Mouse (Mus musculus) olfactory bulb, adult 2 months (tissue): ENCODE measurements around the gene Naa11. TPM values are rescaled to one million over a fixed set of nuclear protein-coding genes. Genes with fewer than 3 reads are reported as not detected.

Experiments
- H3K27ac ChIP-seq: fragments of 200-500 bp; 2 replicates; pipeline ENCODE4 v1.5.1; 2012; ENCODE audit warnings: low read depth, low read length; ENCODE audit not compliant: insufficient read depth
- H3K4me1 ChIP-seq: fragments of 200-500 bp; 2 replicates; pipeline ENCODE4 v1.6.1; 2012; ENCODE audit warnings: low read length; ENCODE audit not compliant: control insufficient read depth, insufficient read depth
- H3K4me3 ChIP-seq: fragments of 200-500 bp; 2 replicates; pipeline ENCODE4 v1.5.1; 2012; ENCODE audit warnings: mild to moderate bottlenecking, low read depth, low read length, moderate library complexity; ENCODE audit not compliant: insufficient read depth
- CTCF ChIP-seq: fragments of 200-500 bp; IDR thresholded peaks from 2 replicates; pipeline ENCODE4 v1.5.1; 2012; ENCODE audit warnings: low read depth, mild to moderate bottlenecking, low read length, moderate library complexity; ENCODE audit not compliant: insufficient read depth
- POLR2A ChIP-seq: fragments of 200-500 bp; IDR thresholded peaks from 2 replicates; pipeline ENCODE4 v1.6.1; 2012; ENCODE audit warnings: mild to moderate bottlenecking, low read depth, low read length, moderate library complexity; ENCODE audit not compliant: insufficient read depth
- WGBS: fragments of 180-500 bp; shearing (Covaris S2); methylation state at CpG from one replicate; pipeline ENCODE4 v1.1.7; 2018; 5-methylcytosine and 5-hydroxymethylcytosine counted together
- polyA plus RNA-seq: library from polyadenylated mRNA; stranded (reverse); fragments of >200 nt; gene quantifications from 2 replicates; pipeline ENCODE4 v1.2.4, GENCODE M21; 2012; ENCODE audit warnings: low replicate concordance; ENCODE audit not compliant: missing spikeins, insufficient read depth, insufficient read length

Naa11 gene
- polyA plus RNA-seq, 1 experiment = not detected

DNA sequence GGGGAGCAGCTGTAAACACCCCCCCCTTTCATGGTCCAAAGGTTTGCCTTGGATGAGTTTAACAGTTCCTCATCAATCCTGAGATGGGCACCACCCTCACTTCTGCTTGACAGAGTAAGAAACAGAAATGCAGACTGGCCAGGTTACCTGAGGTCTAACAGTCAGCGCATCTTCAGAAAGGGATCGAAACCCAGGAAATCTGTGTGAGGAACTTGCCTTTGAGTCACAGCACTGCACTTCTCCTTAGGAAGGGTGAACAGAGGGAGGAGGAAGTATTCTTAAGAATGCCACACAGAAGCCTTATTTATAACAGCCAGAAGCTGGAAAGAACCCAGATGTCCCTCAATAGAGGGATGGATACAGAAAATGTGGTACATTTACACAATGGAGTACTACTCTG is 37.0 kb downstream of the Naa11 start:
- WGBS = 95% methylated on average over 2 of the region's 2 CpGs
- TF ChIP-seq CTCF = no peak
- TF ChIP-seq POLR2A = no peak
- Histone ChIP-seq H3K27ac (no peak overlapping the region), H3K4me1 (no peaks in the 10 kb centered on the region), H3K4me3 (no peak overlapping the region)

DNA sequence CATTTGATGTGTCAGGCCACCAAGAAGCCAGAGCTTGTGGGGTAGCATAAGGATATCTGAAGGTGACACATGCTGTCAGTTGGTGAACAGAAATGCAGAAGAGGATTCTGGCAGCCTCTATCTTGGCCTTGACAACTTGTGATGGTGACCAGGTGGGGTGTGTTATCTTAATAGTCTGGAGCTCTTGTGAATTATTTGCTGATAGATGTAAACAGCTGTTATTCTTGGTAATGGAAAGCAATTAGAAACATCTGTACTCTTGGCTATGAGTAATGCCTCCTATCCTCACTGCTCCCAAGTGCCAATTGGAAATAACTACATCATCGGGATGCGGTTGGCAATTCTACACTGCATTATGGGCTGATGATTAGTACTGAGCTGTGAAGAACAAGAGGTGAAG is 43.4 kb downstream of the Naa11 start:
- TF ChIP-seq POLR2A (no peak), CTCF (no peak)
- Histone ChIP-seq H3K27ac (no peak overlapping the region), H3K4me3 (no peak overlapping the region), H3K4me1 (no peaks in the 10 kb centered on the region)
- WGBS = 61% methylated on average over 2 of the region's 2 CpGs

DNA sequence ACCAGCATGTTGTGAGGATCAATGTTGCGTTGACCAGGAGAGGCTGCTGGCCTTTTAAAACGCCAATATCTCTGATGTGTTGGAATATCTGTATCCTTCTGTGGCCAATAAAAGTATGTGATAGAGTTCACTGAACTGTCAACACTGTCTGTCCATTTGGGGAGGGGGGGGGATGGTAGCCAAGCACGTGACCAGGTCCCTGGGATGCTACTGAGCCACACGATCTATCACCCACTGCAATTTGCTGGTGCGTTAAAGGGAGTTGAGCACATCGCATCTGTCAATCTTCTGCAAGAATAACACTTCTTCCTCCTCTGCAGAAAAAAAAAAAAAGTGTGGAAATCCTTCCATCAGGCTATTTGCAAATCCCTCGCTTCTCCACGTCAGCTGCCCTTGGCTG is 43.9 kb downstream of the Naa11 start:
- Histone ChIP-seq H3K4me1 (no peaks in the 10 kb centered on the region), H3K27ac (no peak overlapping the region), H3K4me3 (no peak overlapping the region)
- TF ChIP-seq CTCF = no peak
- TF ChIP-seq POLR2A = no peak
- WGBS = 90% methylated on average over 8 of the region's 8 CpGs

DNA sequence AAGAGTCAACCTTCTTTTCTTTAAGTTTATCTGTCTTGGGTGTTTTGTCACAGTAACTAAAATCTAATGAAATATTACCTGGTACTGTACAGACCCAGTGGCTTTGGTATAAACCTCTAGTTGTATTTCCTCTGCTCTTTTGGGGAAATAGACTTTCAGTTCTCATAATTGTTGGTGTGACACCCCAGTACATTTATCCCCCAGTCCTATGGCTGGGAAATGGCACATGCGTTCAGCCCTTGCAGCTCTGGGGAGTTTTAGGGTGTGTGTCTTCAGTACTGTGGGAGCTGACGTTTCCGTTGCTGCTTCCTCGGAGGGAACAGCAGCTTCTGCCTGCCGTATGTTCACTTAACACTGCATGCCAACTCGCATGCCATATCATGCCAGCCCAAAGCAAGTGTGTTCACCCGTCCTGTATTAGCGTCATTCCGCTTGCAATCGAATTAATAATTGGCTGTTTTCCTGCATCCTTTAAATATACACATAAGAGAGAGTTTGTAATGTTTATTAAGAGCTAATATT is 46.4 kb downstream of the Naa11 start:
- Histone ChIP-seq H3K4me3 (no peak overlapping the region), H3K4me1 (no peaks in the 10 kb centered on the region), H3K27ac (no peak overlapping the region)
- WGBS = 78% methylated on average over 10 of the region's 10 CpGs
- TF ChIP-seq CTCF (no peak), POLR2A (no peak)

DNA sequence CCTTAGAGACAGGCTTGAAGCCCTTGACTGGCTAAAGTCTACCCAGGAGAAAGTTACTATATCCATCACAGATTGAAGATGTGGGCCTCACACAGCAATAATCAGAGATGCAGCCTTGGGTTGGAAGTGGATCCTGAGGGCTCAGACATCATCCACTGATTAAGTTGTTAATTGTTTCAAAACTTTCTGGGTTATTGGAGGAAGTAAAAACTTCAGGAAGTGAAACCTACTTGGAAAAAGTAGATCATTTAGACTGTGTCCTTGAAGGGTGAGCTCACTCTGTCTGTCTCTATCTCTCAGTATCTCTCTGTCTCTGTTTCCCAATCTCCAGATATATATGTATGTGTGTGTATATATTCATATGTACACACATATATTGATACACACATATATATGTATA is 47.0 kb downstream of the Naa11 start:
- TF ChIP-seq CTCF (no peak), POLR2A (no peak)
- Histone ChIP-seq H3K27ac (no peak overlapping the region), H3K4me1 (no peaks in the 10 kb centered on the region), H3K4me3 (no peak overlapping the region)

DNA sequence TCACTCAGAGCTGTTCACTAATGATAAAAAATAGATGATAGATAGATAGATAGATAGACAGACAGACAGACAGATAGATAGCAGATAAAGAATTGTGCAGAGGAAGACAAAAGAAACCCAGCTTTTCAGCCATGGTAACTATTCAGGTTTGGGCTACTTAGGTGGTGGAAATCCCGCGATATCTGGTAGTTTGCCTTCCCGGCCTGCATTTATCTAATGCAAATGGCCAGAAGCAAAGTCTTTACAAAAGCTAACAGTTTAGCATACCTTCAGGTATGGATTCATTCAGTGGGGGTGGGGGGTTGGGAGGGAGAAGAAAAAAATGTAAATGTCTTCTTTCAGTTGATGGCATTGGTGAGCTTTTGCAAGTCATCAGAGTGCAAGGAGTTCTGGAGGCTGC is 48.0 kb downstream of the Naa11 start:
- TF ChIP-seq CTCF (no peak), POLR2A (no peak)
- 86% methylated on average over 3 of the region's 3 CpGs for WGBS
- Histone ChIP-seq H3K4me1 (no peaks in the 10 kb centered on the region), H3K27ac (no peak overlapping the region), H3K4me3 (no peak overlapping the region)

DNA sequence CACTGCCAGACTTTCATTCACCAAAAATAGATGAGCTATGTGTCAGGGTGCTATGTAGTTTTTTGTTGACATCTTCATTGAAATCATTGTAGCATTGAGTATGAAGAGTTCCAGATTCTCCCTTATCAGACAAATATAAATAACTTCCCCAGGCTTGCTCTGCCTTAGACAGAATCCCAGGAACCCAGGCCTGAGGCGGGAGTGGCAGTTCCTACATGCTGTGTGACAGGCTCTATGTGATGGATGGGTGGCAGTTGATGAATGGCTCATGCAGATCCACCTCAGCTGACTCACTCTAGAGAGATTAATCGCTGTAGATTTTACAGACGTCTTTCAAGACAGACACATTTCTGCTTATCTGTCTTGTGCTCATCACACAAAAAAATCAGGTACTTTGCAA is 57.4 kb downstream of the Naa11 start:
- Histone ChIP-seq H3K4me3 (no peak overlapping the region), H3K4me1 (no peaks in the 10 kb centered on the region), H3K27ac (no peak overlapping the region)
- no peak for TF ChIP-seq POLR2A
- no peak for TF ChIP-seq CTCF
- WGBS = 80% methylated on average over 3 of the region's 3 CpGs

Other genes with a start within 250 kb of the Naa11 start
- gene Gk2, start 64.6 kb upstream of the Naa11 start, polyA plus RNA-seq = not detected in 2 replicates